Mouse (Mus musculus) G1E (cell line): Measurements from ENCODE around the gene Gdi2.

Source experiments
- CTCF ChIP-seq: IDR thresholded peaks from 2 replicates; pipeline ENCODE4 v1.5.1; 2012; ENCODE audit warnings: low read depth, low read length, inconsistent platforms, mixed read lengths
- GATA1 ChIP-seq: IDR thresholded peaks from 2 replicates; pipeline ENCODE4 v1.6.1; 2012; ENCODE audit warnings: borderline replicate concordance, low read length, inconsistent platforms, mixed read lengths
- GATA2 ChIP-seq: IDR thresholded peaks from 2 replicates; pipeline ENCODE4 v1.6.1; 2012; ENCODE audit warnings: low read depth, low read length, inconsistent platforms, borderline replicate concordance
- TAL1 ChIP-seq: conservative IDR thresholded peaks from 2 replicates; pipeline ENCODE4 v1.6.1; 2012; ENCODE audit warnings: low read depth, low read length, inconsistent platforms, mixed read lengths

GRCm38 (mm10) chr13:3544925-3545324, 7.1 kb downstream of the Gdi2 start:
- TF ChIP-seq GATA1 (no peak), CTCF (no peak), TAL1 (no peak), GATA2 (no peak)
